Mouse (Mus musculus) hindbrain, embryonic 13.5 days (tissue): ENCODE results near the gene Tas2r138. TPM values are rescaled to one million over a fixed set of nuclear protein-coding genes. Genes with fewer than 3 reads are reported as not detected.
"Not testable (repeated sequence)": the region's sequence is repeated elsewhere in the genome, so short reads cannot be mapped to it uniquely, and the experiment has no call there.

ENCODE experiments used
- ATAC-seq: fragments of 200-750 bp; cut with Nextera tagmentation; 2 replicates; pipeline ENCODE4 v1.8.0; 2017; ENCODE audit warnings: moderate TSS enrichment; ENCODE audit not compliant: low FRiP score
- H3K27ac ChIP-seq: fragments of 300-500 bp; sonication (generic); 2 replicates; pipeline ENCODE4 v1.5.1; 2015; ENCODE audit warnings: inconsistent platforms, mild to moderate bottlenecking, moderate library complexity
- H3K27me3 ChIP-seq: fragments of 300-500 bp; sonication (generic); 2 replicates; pipeline ENCODE4 v1.6.1; 2015; ENCODE audit warnings: mild to moderate bottlenecking, inconsistent platforms
- H3K36me3 ChIP-seq: fragments of 300-500 bp; sonication (generic); 2 replicates; pipeline ENCODE4 v1.6.1; 2015; ENCODE audit warnings: mild to moderate bottlenecking, inconsistent platforms
- H3K4me1 ChIP-seq: fragments of 300-500 bp; sonication (generic); replicated peaks from 2 replicates; pipeline ENCODE4 v1.6.1; 2015; ENCODE audit warnings: inconsistent platforms
- H3K4me2 ChIP-seq: fragments of 300-500 bp; sonication (generic); 2 replicates; pipeline ENCODE4 v1.6.1; 2015; ENCODE audit warnings: inconsistent platforms, mild to moderate bottlenecking, moderate library complexity
- H3K4me3 ChIP-seq: fragments of 300-500 bp; sonication (generic); 2 replicates; pipeline ENCODE4 v1.5.1; 2015; ENCODE audit warnings: mild to moderate bottlenecking, inconsistent platforms
- H3K9ac ChIP-seq: fragments of 300-500 bp; sonication (generic); 2 replicates; pipeline ENCODE4 v1.6.1; 2015; ENCODE audit warnings: mild to moderate bottlenecking, inconsistent platforms
- H3K9me3 ChIP-seq: fragments of 300-500 bp; sonication (generic); 2 replicates; pipeline ENCODE4 v1.6.1; 2016; ENCODE audit warnings: inconsistent platforms
- WGBS: fragments of 180-500 bp; shearing (Covaris S2); methylation state at CpG from one replicate; pipeline ENCODE4 v1.1.7; 2015; 5-methylcytosine and 5-hydroxymethylcytosine counted together
- polyA plus RNA-seq: library from polyadenylated mRNA; unstranded; fragments of >200 nt; fragmentation: Nextera tagmentation; extraction: Ambion mirVana; gene quantifications from 2 replicates; pipeline ENCODE4 v1.2.1, GENCODE M21; 2015

Tas2r138 gene
- polyA plus RNA-seq, 1 experiment from 2014 or later, result not detected

DNA sequence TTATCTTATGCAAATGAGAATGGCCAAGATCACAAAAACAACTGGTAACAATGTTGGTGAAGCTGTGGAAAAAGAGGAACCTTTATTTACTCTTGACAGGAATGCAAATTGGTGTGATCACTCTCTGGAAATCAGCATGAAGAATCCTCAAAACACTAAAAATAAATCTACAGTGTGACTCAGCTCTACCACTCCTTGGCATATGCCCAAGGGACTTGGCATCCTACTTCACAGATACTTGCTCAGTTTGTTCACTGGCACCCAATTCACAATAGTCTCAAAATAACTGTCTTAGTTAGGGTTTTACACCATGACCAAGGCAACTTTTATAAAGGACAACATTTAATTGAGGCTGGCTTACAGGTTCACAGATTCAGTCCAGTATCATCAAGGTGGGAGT is 5.7 kb downstream of the Tas2r138 start:
- Histone ChIP-seq H3K9ac (no peak overlapping the region), H3K27me3 (no peaks in the 10 kb centered on the region), H3K4me2 (no peak overlapping the region), H3K4me1 (no peaks in the 10 kb centered on the region), H3K27ac (no peak overlapping the region), H3K4me3 (no peak overlapping the region), H3K36me3 (no peaks in the 10 kb centered on the region), H3K9me3 (no peaks in the 10 kb centered on the region)
- no peak for ATAC-seq

GRCm38 (mm10) chr6:40598546-40598945 is 14.6 kb downstream of the Tas2r138 start:
- not testable (repeated sequence) for H3K9me3 ChIP-seq, H3K27me3 ChIP-seq, H3K4me3 ChIP-seq, ATAC-seq, H3K36me3 ChIP-seq, H3K9ac ChIP-seq, H3K4me2 ChIP-seq, H3K27ac ChIP-seq, H3K4me1 ChIP-seq
- 25% methylated on average over 4 of the region's 4 CpGs for WGBS

GRCm38 (mm10) chr6:40594804-40595550 is 18.1 kb downstream of the Tas2r138 start:
- ATAC-seq, result no peak
- no peaks in the 10 kb centered on the region for H3K36me3 ChIP-seq

DNA sequence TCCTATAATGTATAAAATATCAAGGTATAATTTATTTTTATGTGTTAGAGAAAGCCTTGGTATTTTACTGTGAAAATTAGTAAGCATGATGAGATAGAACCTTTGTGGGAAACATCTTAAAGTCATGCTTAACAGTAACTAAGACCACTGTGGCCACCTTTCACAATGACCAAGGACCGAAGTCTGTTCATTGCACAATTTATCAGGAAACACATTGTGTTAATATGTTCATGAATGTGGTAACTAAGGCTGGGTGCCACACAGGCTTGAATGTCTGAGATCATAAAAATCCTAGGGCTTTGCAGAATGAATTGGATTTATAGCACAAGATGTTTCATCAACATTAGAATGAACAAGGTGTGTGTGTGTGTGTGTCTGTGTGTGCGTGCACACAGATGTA is 24.8 kb downstream of the Tas2r138 start:
- Histone ChIP-seq H3K4me3 (no peak overlapping the region), H3K4me1 (no peaks in the 10 kb centered on the region), H3K9ac (no peak overlapping the region), H3K27ac (no peak overlapping the region), H3K9me3 (no peaks in the 10 kb centered on the region), H3K27me3 (no peaks in the 10 kb centered on the region), H3K36me3 (no peaks in the 10 kb centered on the region), H3K4me2 (no peak overlapping the region)
- WGBS, result 95% methylated on average over 2 of the region's 2 CpGs
- ATAC-seq, result no peak

More at GRCm38 (mm10) chr6:40594804-40595550, 18.1 kb downstream of the Tas2r138 start:
- H3K27ac ChIP-seq, result no peak overlapping the region
- H3K4me3 ChIP-seq, result no peak overlapping the region
- H3K4me1 ChIP-seq, result no peaks in the 10 kb centered on the region
- no peaks in the 10 kb centered on the region for H3K27me3 ChIP-seq
- H3K9ac ChIP-seq, result no peak overlapping the region
- WGBS, result 79% methylated on average over 3 of the region's 3 CpGs
- H3K9me3 ChIP-seq, result no peaks in the 10 kb centered on the region
- no peak overlapping the region for H3K4me2 ChIP-seq

DNA sequence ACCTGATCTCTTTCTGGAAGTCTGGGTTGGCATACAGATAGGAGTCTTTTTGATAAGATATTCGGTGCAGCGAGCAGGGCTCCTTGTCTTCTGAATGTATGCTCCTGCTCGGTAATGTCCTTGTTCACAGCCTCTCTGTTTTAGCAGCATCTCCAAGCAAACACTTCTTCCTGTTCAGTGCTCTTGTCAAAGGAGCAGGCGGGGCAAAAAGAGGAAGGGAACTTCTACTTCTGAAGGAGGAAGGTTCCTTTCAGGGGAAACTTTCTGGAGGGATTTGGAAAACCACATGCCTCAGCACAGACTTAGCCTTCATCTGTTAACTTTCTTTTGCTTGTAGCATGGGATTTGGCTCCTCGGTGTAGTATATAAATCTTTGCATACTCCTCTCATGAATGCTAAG is 27.5 kb downstream of the Tas2r138 start, which contains the start of gene Clec5a:
Clec5a (minus strand) TSS at position 177 of the 400 bp plus-strand sequence.
- Histone ChIP-seq H3K27me3 (no peaks in the 10 kb centered on the region), H3K9ac (no peak within 1 kb of the TSS), H3K36me3 (no peaks in the 10 kb centered on the region), H3K4me1 (no peaks in the 10 kb centered on the region), H3K27ac (no peak within 1 kb of the TSS), H3K9me3 (no peaks in the 10 kb centered on the region), H3K4me3 (no peak within 1 kb of the TSS), H3K4me2 (no peak within 1 kb of the TSS)
- no peak for ATAC-seq
- 82% methylated on average over 5 of the region's 5 CpGs for WGBS

GRCm38 (mm10) chr6:40584336-40584735 is 28.8 kb downstream of the Tas2r138 start:
- H3K27me3 ChIP-seq, result no peaks in the 10 kb centered on the region
- H3K4me2 ChIP-seq, result no peak overlapping the region
- no peak for ATAC-seq
- no peaks in the 10 kb centered on the region for H3K9me3 ChIP-seq
- WGBS, result 87% methylated on average over 6 of the region's 6 CpGs
- no peaks in the 10 kb centered on the region for H3K36me3 ChIP-seq
- no peaks in the 10 kb centered on the region for H3K4me1 ChIP-seq
- no peak overlapping the region for H3K27ac ChIP-seq
- H3K4me3 ChIP-seq, result no peak overlapping the region
- H3K9ac ChIP-seq, result no peak overlapping the region

DNA sequence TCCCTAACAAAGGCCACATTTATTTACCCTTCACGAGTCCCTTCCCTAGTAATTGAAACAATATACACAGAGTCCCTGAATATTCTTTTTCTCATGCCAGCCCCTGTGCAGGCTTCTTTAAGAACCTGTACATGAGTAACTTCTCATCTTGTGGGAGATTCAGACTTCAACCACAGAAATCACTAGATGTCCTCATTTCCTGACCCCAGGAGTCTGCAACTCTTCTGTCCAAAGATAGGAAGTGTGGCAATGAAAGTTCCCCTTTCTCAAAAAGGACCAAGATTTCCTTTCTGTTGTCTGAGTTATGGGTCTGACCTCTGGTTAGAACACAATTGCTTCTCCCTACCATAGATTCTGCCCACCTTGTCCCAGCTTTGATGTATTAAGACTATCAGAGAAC is 36.8 kb downstream of the Tas2r138 start:
- ATAC-seq, result no peak
- H3K4me2 ChIP-seq, result no peak overlapping the region
- no peaks in the 10 kb centered on the region for H3K27me3 ChIP-seq
- whole genome bisulfite sequencing, result 93% methylated on average over 1 of the region's 1 CpGs
- H3K27ac ChIP-seq, result no peak overlapping the region
- no peak overlapping the region for H3K4me3 ChIP-seq
- no peaks in the 10 kb centered on the region for H3K36me3 ChIP-seq
- H3K9ac ChIP-seq, result no peak overlapping the region
- no peaks in the 10 kb centered on the region for H3K4me1 ChIP-seq
- no peaks in the 10 kb centered on the region for H3K9me3 ChIP-seq

DNA sequence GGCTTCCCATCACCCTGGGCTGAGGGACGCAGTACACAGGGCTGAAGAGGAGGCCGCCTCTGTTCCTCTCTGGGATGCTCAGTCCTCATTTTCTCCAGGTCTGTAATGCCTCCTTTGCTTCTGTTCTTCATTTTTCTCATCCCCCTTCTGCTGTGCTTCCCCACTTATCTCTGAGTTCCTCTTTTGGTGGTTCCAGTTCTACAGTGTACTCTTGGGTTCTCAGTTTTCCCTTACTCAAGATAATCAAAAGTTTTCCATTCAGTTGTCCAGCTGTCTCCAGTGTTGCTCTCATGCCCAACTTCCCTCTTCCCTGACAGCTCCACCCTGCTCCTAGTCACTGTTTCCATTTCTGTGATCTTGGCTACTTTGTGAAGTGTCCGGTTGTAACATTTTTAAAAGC is 39.5 kb downstream of the Tas2r138 start:
- Histone ChIP-seq H3K27me3 (no peaks in the 10 kb centered on the region), H3K9ac (no peak overlapping the region), H3K4me2 (no peak overlapping the region), H3K36me3 (no peaks in the 10 kb centered on the region), H3K4me1 (no peaks in the 10 kb centered on the region), H3K27ac (no peak overlapping the region), H3K4me3 (no peak overlapping the region), H3K9me3 (no peaks in the 10 kb centered on the region)
- ATAC-seq, result no peak
- 82% methylated on average over 3 of the region's 3 CpGs for WGBS

DNA sequence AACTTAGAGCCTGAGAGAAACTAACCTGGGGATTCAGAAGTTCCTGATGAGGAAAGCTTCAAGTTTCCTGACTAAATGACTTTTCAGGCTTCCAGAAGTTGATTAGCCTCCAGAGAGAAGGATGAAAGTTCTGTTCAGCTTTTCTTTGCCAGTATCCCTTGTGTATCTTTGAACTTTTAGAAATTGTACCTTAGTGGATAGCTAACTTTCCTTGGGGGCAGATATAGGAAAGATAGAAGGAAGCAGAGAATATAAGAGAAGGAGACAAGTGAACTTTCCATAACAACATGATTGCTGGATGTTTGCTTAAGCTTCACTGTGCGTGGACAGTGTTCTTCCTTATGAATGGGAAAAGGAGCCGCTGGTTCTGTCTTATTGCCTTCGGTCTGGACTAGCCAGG is 43.9 kb downstream of the Tas2r138 start, which contains the start of gene Olfr460:
Olfr460 (plus strand) TSS at position 301 of the 400 bp plus-strand sequence.
- 89% methylated on average over 3 of the region's 3 CpGs for WGBS
- no peaks in the 10 kb centered on the region for H3K9me3 ChIP-seq
- H3K4me1 ChIP-seq, result no peaks in the 10 kb centered on the region
- H3K27me3 ChIP-seq, result no peaks in the 10 kb centered on the region
- H3K4me2 ChIP-seq, result no peak within 1 kb of the TSS
- no peak within 1 kb of the TSS for H3K4me3 ChIP-seq
- H3K27ac ChIP-seq, result no peak within 1 kb of the TSS
- no peak within 1 kb of the TSS for H3K9ac ChIP-seq
- H3K36me3 ChIP-seq, result no peaks in the 10 kb centered on the region
- no peak for ATAC-seq

Other genes with a start within 250 kb of the Tas2r138 start
- gene E330009J07Rik, start 177.2 kb downstream of the Tas2r138 start, polyA plus RNA-seq, result 14.4 and 19.1 TPM in 2 replicates
- gene Wee2, start 174.2 kb downstream of the Tas2r138 start, polyA plus RNA-seq, result 0.18 and 0.25 TPM in 2 replicates
- 126 and 132 TPM in 2 replicates for gene Ssbp1, start 142.0 kb downstream of the Tas2r138 start, polyA plus RNA-seq
- gene Tas2r137, start 122.1 kb downstream of the Tas2r138 start, polyA plus RNA-seq, result not detected in 2 replicates
- not detected in 2 replicates for gene Tas2r108, start 119.8 kb downstream of the Tas2r138 start, polyA plus RNA-seq
- not detected in 2 replicates for gene Prss37, start 93.8 kb downstream of the Tas2r138 start, polyA plus RNA-seq
- 0.12 TPM in 2 replicates for gene Olfr461, start 58.3 kb downstream of the Tas2r138 start, polyA plus RNA-seq
- not detected in 2 replicates for gene Olfr460, start 43.8 kb downstream of the Tas2r138 start, polyA plus RNA-seq
- 0.66 and 1.6 TPM in 2 replicates for gene Clec5a, start 27.5 kb downstream of the Tas2r138 start, polyA plus RNA-seq
- gene Mgam, start 15.5 kb upstream of the Tas2r138 start, polyA plus RNA-seq, result 0.05 TPM in 1 of 2 replicates, not detected in the other